Mouse (Mus musculus) gastrocnemius, adult 18-20 months (tissue): ENCODE data around the gene Rab26. TPM values are rescaled to one million over a fixed set of nuclear protein-coding genes. Genes with fewer than 3 reads are reported as not detected.
A peak's percentile ranks its signal among the peaks of the same experiment; 100 is the strongest.

Source experiments
- DNase-seq: peaks from one replicate; pipeline ENCODE4 v3.0.0; 2021; ENCODE audit warnings: low spot score
- total RNA-seq, 2 experiments: library from RNA; stranded (reverse); gene quantifications; 2 replicates each; pipeline ENCODE4 v1.2.3; 2021

The Rab26 gene
- total RNA-seq, 2 experiments from 2014 or later, result not detected

DNA sequence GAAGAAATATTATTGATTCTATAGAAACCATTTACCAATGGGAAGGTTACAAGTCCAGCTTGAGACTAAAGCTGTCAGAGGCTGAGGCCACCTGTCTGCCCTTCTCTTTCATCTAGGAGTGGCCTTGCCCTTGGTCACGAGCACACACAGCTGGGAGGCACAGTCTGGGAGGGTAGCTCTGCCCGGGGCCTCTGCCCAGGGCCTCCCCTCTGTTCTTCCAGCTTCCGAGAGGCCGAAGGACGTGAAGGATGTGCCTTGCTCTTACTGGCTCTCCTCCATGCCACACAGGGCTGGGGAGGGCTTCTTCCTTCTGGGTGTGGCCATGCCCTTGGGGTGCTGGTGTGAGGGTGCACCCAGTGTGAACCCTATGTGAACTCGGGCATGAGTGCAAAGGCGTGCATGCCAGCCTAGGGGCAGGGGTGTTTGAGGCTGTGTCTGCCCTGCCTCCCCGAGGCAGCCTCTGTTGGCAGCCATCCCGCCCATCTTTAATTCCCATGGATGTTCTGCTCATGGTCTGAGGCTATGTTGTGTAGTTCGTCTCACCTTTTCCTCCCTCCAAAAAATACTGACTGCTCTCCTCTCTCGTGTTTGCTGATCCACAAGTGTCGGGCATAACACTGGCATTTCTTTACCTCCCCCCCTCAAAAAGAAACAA is 26.1 kb downstream of the Rab26 start:
- no peak for DNase-seq

DNA sequence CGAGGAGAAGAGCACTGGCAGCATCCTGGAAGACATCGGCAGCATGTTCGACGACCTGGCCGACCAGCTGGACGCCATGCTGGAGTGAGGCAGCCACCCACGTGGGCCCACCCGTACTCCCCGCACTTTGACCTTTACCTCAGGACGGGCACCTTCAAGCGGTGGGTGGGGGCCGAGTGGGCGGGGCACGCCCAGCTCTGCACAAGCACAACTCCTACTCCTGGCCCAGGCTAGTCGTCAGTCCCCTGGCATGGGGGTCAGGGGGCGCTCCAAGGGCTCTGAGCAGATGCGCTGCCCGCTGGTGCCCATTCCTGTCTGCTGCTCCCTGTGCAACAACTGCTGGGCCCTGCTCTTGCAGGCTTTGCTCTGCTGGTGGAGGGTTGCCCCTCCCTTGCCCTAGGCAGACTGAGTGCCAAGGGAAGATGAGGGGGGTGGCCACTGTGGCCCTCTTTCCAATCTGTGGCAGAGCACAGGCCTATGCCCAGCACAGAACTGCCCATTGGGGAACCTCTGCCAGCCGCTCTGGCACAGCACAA is 26.8 kb downstream of the Rab26 start:
- DNase-seq, result no peak

DNA sequence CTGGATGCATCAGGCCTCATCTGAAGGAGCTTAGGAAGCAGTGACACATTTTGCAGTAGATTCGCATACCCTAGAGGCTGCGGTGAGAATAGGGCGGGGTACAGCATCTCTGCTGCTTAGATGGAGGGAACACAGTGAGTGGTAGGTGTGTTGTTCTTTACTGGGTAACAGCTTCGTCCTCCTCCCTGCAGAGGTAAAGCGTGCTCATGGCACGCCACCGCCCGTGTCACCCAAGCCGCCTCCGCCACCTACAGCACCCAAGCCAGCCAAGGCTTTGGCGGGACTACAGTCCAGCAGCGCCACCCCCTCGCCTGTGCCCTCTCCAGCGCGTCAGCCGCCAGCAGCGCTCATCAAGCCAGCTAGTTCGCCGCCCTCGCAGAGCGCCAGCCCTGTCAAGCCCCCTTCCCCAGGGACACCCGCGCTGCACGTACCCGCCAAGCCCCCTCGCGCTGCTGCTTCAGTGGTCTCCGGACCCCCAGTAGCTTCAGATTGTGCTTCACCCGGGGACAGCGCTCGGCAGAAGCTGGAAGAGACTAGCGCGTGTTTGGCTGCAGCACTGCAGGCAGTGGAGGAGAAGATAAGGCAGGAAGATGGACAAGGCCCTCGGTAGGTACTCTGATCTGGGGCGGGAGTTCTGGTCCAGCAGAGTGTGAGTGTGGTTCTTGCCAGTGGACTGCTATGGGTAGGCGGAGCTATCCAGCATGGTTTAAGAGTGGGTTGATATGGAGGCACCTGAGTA is 27.5 kb downstream of the Rab26 start:
- peak; percentile 46 for DNase-seq

DNA sequence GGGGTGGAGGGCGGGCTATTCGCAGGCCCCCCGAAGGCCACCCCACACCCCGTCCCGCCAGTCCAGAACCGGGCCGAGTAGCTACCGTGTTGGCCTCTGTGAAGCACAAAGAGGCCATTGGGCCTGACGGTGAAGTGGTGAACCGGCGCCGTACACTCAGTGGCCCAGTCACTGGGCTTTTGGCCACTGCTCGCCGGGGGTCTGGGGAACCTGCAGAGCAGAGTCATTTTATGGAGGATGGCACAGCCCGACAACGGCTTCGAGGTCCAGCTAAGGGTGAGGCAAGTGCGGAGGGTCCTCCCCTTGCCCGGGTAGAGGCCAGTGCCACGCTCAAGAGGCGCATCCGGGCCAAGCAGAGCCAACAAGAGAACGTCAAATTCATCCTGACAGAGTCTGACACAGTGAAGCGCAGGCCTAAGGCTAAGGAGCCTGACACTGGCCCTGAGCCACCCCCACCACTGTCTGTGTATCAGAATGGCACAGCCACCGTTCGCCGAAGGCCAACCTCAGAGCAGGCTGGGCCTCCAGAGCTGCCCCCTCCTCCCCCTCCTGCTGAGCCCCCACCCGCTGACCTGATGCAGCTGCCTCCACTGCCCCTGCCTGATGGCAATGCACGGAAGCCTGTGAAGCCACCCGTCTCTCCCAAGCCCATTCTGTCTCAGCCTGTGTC is 28.6 kb downstream of the Rab26 start:
- no peak for DNase-seq

DNA sequence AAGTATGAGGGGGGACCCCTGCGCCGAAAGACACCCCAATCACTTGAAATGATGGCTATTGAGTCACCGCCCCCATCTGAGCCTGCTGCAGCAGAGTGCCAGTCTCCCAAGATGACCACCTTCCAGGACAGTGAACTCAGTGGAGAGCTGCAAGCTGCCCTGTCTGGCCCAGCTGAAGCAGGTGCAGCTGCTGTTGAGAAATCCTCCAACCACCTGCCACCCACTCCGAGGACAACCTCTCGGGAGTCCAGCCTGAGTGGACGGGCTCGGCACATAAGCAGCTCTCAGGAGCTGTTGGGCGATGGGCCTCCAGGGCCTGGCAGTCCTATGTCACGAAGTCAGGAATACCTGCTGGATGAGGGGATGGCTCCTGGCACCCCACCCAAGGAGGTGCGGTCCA is 29.9 kb downstream of the Rab26 start:
- no peak for DNase-seq

DNA sequence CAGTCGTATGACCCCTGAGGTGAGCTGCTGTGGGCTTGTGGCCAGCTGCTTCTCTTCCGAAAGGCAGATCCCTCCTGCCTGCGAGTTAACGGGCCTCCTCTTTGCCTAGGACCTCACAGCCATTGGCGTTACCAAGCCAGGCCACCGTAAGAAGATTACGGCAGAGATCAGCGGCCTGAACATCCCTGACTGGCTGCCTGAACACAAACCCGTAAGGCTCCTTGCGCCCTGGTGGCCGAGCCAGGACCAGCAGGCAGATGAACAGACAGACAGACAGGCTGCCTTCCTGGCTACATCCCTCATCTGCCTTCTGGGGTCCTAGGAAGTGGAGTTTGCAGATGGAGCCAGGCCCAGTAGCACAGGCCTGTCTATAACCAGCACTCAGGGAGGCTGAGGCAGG is 31.8 kb downstream of the Rab26 start:
- DNase-seq, result no peak

DNA sequence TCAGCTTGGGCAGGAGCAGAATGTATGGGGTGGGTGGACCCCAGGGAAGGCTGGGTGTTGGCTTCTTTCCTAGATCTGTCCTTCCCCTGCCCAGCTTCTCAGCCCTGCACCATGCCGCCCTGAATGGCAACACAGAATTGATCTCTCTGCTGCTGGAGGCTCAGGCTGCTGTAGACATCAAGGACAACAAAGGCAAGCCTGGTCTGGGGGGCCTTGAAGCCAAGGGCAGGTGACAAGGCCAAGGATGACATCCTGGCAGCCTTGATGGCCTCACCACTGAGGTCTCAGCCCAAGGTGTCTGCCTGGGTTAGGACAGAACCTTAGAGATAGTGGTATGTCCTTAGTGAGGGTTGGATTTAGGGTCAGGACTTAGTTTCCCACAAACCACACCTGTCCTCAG is 38.0 kb downstream of the Rab26 start:
- no peak for DNase-seq

DNA sequence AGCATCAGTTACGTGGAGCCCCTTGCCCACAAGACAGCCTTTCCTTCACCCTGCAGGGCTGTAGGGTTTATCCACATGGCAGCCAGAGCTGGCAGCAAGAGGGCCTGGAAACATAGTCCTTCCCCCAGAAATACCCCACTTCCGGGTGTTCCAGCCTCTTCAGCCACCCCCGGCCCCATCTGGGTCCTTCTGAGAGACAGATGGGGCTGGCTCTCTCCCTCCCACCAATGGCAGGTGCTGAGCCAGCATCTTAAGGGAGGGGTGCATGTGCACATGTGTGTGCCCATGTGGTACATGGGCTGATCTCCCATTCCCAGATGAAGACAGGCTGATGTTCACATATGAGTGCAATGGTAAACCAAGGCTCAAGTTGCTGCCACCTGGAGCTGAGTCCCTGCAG is 38.6 kb downstream of the Rab26 start:
- no peak for DNase-seq

DNA sequence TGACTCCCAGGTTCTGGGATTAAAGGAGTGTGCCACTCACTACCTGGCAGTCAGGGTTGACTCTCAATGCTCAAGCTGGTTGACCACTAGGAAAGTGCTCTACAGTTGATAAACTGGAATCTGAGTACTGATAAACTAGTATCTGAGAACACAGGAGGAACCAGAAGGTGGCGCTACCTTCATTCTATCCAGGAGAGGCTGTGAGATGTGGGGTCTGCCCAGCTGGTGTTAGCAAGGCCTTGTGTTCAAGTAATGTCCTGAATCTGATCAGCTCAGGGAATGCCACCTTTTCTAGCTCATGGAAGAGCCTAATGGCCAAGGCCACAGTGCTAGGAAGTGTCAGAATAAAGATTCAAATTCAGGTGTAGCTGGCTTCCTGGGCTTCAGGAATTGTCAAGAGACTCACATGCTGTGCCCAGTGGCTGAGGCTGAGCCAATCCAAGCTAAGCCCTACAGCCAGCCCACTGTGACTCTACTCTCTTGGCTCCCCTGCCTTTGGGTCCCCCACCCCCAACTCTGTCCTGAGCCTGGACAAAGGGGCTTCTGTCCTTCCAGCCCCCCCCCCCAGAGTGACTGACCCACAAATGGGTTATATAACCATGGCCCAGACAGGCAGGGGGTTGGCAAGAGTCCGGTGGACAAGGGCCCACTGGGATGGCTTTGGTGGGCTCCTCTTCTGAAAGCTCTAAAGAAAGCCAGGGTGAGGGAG is 39.2 kb downstream of the Rab26 start:
- DNase-seq, result peak; percentile 43

DNA sequence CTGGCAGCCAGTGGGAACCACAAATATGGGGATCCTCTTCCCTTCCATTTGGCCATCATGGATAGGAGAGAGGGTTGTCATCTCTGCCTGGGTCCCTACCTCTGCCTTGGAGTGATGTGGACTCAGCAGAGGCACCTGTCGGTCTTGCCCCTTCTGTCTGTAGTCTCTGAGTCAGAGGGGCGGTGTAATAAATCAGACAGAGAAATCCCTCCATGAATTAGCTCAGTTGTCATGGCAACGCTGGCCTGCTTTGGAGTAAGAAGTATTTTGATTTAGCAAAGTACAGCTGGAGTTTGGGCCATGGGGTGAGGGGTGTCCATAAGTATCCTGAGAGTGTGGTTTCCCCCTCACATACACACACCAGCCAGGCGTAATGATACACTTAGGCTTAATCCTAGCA is 43.6 kb downstream of the Rab26 start:
- no peak for DNase-seq

DNA sequence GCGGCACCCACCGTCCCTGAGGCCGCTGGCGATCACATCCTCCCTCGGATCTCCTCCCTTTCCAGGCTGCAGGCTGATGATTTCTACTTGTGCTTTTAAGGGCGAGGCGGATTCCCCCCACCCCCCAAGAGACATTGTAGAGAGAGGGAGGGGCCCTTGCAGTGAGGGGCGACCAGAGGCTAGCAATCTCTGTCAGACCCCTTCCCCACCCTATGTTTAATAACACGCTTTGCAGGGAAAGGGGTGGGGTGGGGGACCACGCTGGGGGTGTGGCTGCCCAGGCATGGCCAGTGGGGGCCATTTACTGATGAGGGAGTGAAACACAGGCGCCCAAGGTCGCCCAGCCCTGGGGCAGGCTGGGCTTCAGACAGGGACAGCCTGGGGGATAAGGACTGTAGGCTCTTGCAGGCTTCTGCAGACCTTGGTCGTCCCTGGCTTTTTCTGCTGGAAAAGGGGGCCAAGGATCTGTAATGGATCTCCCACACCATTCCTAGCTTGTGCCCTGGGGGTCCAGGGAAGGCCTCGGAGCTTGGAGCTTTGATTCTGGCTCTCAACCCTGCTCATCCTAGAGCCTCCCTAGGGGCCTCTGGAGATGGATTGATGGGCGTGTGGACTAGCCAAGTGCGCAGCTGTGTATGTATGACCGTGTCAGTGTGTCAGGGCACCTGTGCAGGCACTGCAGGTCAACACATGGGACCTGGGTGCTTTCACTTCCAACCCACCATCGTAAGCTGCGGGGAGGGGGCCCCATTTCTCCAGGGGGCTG is 44.6 kb downstream of the Rab26 start:
- DNase-seq, result no peak

DNA sequence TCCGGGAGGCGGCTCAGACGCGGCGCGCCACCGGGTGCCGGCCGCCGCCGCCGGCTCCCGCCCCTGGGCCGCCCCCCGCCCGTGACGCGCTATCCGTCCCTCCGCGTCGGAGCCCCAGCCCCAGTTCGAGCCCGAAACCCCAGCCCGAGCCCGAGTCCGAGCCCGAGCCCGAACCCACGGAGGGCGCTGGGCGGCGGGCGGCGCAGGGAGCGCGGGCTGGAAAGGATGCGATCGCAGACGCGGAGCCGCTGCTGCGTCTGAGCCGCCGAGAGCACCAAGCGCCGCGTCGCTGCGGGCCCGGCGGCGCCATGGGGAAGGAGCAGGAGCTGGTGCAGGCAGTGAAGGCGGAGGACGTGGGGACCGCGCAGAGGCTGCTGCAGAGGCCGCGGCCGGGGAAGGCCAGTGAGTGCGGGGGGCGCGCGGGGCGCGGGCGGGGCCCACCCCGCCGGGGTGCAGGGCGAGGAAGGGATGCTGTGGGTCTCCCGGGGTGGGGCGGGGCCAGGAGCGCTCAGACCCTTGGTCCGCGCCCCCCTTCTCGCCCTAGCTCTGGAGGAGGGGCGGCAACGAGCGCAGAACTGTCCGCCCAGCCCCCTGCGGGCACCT is 45.2 kb downstream of the Rab26 start:
- DNase-seq, result no peak

DNA sequence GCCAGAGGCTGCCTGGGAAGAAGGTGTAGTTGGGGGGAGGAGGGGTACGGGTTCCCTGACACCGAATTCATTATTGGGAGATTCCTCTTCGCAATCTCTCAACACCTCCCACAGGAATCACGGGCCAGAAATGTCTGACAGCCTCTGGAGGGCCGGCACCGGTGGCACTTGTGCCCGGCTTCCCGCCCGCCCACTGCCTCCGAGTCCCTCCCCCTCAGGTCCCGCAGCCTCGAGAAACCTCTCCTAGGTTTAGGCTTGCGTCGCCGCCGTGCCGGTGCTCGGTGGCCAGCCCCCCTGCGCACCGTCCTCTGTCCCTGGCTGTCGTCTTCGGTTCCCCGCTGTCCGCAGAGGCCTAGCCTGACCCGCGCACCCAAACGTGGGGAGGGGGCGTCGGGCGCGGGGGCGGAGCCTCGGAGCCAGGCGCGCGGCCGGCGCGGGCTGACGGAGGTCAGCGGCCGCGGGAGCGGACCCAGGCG is 45.8 kb downstream of the Rab26 start, which contains the start of gene Caskin1:
Gene Caskin1, plus strand, starts transcription at position 416 of the 476 bp plus-strand sequence.
- no peak for DNase-seq

DNA sequence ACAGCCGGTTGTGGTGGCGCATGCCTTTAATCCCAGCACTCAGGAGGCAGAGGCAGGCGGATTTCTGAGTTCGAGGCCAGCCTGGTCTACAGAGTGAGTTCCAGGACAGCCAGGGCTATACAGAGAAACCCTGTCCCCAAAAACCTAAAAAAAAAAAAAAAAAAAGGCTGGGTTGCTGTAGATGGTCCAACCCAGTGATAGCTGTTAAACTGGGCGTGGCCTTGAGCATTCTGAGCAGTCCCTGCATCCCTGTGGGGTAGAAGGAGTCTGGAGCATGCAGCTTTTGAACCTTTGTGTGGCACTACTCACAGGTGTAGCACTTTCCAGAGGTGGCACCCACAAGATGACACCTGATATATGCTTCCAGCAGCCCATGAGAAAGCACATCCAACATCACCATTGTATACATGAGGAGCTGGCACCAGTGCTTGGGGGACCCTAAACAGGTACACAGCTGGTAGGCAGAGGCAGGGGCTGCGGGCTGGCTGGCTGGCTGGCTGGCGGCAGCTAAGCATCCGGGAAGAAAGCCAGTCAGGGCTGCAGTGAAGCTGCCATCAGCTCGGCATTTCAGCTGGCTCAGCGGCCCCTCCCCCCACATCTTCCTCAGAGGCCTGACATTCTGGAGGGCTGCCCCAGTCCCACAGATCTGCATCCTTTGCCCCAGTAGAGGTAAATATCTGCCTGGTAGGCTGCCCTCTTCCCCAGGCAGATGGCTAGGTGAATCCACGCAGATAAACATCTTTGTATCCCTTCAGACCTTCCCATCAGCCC is 48.7 kb downstream of the Rab26 start:
- DNase-seq, result no peak

DNA sequence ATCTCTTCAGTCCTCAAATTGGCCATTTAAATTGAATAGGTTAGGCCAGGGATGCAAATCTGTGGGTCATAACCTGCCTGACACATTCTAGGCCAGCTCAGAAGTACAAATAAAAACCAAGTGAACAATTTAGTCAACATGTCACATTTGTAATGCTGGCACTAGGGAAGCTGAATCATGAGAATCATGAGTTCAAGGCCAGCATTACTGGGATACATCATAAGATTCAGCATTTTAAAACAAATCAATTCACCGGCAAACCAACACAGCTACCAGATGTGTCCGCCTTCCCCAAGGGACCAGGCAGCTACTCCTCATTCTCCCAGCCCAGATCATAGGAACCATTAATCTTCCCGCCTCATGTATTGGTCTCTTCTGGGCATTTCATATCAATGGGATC is 50.5 kb downstream of the Rab26 start:
- DNase-seq, result no peak

DNA sequence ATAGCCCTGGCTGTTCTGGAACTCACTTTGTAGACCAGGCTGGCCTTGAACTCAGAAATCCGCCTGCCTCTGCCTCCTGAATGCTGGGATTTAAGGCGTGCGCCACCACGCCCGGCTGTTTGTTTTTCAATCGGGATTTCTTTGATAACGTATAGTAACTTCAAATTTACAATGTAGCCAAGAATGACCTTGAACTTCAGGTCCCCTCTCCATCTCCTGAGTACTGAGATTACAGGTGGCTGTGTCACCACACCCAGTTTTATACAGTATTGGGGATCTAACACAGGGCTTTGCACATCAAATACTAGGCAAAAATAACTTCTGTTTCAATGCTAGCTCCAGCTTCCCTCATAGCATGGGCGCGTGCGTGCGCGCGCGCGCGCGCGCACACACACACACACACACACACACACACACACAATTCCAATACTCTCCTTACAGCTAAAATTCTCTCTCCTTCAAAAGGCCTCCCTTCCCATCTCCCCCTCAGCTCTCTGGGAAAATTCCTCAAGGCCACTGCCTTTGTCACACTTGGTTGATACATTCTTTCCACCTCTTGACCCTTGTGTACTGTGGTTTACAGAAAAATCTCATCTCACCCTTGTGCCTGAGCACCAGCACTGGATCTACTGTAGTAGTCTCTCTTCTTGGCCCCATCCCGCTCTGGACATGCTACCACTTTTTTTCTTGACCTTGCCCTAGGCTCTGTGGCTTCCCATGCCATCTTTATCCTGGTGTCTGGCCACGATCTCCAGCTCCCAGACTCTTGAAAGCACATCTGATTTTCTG is 52.8 kb downstream of the Rab26 start:
- no peak for DNase-seq

DNA sequence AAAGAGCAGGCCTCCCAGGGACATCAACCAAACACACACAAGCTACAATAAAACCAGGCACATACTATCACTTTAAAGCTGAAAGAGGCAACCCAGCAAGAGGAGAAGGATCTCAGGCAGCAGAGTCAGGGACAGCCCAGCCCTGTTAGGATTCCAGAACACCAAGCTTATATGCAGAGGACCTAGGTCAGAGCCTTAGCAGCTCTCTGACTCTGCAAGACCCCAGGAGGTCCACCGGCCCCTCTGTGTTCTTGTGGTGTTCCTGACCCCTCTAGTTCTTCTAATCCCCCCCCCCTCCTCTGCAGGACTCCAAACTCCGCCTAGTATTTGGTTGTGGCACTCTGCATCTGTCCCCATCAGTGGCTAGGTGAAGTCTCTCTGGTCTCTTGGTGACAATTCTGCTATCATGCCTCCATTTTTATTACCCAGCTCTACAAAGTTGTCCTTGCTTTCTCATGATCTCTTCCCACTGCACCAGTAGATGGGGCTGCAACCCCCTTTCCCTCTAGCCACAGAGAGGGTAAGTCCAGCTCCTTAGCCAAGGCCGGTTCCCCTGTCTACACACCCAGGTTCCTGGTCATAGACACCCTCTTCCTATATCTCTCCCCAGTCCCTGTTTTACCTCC is 53.7 kb downstream of the Rab26 start:
- DNase-seq, result no peak

DNA sequence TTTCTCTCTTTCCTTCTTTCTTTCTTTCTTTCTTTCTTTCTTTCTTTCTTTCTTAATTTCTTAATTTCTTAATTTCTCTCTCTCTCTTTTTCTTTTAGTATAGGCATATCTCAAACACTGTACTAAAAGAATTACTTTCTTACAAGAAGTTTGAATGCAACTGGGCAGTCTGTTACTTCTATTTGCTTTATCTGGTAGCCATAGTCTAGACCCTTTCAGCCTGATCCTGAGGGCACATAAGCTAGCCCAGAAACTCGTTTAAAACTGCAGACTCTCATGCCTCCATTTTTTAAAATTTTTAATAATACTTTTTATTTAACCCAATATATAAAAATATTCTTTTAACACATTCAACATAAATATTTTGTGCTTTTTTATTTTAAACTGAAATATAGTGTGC is 54.6 kb downstream of the Rab26 start:
- DNase-seq, result no peak
